Mouse (Mus musculus) left cerebral cortex, adult 8-10 months (tissue): ENCODE results near the gene Lamb3. TPM values are rescaled to one million over a fixed set of nuclear protein-coding genes. Genes with fewer than 3 reads are reported as not detected.

Experiments
- DNase-seq, 2 experiments: peaks; one replicate each; pipeline ENCODE4 v3.0.0; 2022; ENCODE audit warnings: low spot score in 2 of 2
- total RNA-seq, 4 experiments: library from RNA; stranded (reverse); gene quantifications; 2 replicates each; pipeline ENCODE4 v1.2.4; 2022

Lamb3 gene
- total RNA-seq, 4 experiments from 2014 or later, result 1.6 to 4.7 (median 2.1) TPM

- no peak for DNase-seq
Measured at GRCm38 (mm10) chr1:193336122-193337017, 128.9 kb downstream of the Lamb3 start.

DNA sequence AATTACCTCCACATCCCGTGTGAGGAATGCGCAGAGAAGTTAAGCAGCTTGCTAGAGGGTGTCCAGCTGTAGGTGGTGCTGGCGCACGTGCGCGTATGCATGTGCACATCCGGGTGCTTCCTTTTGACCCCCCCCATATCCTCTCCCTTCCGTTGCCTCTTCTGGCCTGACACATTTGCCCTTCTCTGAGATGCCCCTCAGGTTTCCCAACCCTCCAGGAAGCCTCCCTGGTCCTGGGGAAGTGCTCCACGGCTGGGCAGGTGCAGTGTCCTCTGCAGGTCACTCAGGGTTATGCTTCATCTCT lies 129.5 kb downstream of the Lamb3 start:
- DNase-seq, result no peak

GRCm38 (mm10) chr1:193337787-193338310 lies 130.3 kb downstream of the Lamb3 start:
- DNase-seq, result no peak

- peak in 1 of 2 experiments; percentile 83 for DNase-seq
Measured at GRCm38 (mm10) chr1:193338363-193338995, 131.0 kb downstream of the Lamb3 start.

DNA sequence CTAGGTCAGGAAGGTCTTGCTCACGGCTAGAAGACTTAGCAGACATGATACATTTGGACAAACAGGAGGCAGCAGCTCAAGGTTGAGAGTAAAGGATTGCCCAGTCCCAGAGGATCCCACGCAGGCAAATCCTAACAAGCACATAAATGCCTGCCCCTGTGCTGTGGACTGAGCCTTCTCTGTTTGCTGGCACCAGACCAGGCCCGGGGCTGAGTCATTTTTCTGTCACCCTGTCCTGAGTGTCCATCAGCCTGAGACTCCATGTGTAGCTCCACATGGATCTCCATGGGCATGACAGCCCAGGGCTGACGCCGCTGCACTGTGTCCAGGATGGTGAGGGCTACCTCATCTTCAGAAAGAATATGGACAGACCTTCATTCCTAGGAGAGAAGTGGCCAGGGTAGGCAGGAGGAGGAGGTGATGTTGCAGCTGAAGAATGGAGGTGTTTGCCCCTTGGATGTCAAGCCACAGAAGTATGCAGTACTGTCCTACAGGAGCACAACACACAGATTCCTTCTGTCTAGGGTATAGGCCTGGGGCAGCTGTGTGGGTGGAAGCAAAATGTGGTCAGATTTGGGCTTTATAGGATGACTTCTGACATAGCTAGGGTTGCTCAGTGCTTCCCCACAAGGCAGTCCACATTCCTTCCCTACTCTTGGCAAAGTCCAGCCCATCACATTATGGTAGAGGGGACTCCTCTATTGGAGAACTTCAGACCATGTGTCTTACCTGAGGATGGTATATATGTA lies 134.9 kb downstream of the Lamb3 start:
- no peak for DNase-seq

DNA sequence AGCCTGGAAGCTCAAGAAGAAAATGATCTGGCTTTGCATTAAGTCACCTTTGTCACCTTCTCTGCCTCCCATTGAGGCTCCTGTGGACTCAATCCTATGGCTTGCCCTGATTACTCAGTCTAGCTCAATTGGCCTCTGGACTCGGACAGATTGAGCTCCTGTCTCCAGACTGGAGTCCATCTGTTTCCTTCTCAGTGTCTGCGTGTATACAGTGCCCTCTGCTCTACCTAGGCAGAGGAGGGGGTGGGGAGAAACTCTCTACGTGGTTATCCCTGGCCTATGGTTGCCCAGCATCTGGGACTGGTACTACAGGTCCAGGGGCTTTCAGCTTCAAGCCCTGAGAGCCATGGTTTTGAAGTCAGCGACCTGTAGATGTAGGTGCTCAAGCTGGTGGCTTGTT lies 136.4 kb downstream of the Lamb3 start:
- no peak for DNase-seq

DNA sequence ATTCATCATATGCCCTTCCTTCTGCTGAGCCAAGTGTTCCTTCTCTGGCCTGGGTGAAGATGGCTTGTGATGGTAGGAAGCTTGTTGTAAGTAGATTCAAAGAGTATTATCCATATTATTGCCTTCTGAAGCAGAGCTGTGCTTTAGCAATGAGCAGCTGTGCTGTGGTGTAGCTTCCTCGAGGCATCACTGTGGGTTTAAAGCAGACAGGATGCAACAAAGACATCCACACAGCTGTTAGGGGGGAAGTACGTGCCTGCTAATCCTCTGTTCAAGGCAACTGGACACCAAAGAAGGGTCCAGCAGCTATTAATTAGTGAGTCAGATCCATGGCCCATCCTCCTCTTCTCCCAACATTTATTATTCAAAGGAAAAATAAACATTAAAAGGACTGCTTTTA lies 137.5 kb downstream of the Lamb3 start:
- no peak for DNase-seq

DNA sequence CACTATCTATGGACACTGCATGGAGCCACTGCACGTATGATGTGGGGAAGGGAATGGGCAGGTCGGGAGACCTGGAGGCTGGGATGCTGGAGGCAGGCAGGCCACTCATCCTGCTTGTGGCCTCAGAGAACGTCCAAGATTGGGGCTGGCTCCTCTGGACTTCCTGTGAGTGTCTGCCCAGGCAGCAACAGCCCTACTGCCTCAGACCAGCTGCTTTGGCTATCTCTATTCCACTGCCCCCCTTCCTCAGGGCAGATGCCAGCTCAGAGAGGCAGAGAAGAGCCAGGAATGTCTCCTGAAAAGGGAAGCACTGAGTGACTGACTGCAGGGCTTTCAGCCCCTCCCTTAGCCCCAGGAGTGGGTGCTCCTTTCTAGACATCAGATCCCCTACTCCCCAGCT lies 139.4 kb downstream of the Lamb3 start:
- no peak for DNase-seq

DNA sequence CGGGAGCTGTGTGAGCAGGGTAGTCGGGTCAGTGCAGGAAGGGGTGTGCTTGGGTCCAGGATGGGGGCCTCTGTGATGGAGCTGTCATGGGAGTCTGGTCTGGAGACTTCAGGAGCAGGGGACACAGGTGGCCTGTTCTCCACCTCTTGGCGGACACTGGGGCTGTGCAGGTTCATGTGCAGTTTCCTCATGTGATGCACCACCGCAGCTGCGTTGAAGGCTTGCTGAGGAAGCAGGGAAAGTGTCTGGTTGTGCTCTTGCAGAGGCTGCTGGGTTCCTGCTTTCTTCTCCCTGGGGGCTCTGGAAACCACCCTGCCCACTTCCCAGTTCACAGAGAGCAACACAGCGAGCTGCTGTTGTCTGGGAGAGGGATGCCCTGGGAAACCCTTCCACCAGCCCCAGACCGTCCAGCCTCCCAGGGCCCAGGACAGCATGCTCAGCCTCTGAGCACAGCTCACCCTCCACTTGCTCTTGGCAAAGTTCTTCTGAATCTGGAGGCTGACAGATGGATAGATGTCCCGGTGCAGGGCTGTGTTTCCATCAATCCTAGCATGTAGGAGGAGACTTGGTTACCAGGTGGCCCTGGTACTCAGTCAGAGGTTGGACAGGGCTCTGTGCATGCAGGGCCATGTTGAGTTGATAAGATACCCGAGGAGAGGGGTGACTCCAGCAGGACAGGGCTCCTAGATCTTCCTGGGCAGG lies 140.9 kb downstream of the Lamb3 start:
- no peak for DNase-seq

DNA sequence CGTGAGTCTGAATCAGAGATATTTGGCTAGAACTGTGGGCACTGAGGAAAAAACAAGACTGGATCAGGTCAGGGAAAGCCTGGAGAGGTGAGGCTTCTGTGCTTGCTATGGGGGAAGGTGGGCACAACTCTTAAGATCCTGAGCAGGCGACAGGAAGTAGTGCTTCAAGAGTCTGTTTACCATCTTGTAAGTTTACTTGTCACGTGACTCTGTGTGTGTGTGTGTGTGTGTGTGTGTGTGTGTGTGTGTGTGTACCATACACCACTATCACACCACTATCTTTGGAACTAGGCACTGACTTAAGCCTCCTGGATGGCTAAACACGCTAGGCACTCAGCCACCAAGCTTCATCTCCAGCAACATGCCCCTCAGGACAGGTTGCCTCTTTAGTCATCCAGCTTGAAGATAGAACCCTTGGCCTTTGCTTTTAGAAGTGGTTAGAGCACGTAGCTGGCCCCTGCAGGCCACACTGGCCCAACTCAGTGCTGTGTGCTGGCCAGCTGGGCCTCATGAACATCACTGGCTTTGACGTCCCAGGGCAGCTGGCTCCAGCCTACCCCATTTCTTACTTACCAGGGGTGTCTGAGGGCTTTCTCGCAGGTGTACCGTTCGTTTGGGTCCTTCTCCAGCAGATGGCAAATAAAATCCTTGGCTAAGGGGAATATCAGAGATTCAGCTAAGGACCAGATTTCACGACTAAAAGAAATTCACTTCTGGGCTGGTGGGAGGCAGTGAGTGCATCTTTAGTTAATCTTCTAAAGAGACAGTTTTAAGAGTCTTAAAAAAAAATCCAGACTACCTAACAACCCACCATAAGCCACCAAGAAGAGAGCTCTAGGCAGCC lies 142.4 kb downstream of the Lamb3 start:
- DNase-seq, result no peak

DNA sequence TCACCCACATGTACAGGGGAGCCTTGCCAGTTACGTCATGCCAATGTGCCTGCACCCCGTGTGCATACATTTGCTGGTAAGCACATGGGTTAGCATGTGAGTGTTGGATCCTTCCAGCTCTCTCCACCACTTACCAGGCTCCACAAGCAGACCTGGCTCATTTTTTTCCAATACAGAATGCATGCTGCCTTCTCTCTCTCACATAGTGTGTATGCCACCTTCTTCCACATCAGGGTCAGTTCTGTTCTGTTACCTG lies 143.0 kb downstream of the Lamb3 start:
- DNase-seq, result peak in 1 of 2 experiments; percentile 88

DNA sequence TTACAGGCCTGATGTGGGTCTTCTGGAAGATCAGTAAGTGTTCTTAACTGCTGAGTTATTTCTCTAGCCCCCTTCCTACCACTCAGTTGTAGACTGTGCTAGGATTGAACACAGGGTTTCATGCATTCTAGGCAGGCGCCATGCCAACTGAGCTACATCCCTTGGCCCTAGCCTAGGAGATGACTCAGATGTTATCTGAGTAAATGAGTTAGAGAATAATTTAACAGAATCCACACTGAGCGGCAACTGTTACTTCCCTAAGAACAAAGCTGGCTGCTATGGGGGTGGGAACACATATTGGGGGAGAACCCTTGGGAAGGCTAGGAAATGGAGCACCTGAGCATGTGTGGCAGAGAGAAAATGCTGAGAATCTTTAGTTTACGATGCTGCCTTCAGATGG lies 144.1 kb downstream of the Lamb3 start:
- DNase-seq, result peak in 1 of 2 experiments; percentile 71

DNA sequence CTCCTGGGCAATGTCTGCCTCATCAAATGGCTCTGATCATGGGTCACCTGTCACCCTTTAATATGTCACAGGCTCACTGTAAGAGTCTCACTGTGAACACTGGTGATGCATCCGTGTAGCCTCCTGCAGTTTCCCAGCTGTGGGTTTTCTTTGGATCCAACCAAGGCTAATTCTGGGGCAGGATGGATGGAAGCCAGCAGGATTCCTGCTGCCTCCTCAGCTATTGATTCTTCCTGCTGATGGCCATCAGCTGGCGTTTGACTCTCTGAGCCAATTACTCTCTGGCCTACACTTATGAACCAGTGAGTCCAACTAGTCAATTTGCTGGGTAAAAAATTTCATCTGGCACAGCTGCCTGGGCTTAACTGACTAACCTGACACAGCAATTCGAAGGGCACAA lies 151.7 kb downstream of the Lamb3 start:
- DNase-seq, result no peak

- DNase-seq, result no peak
Measured at GRCm38 (mm10) chr1:193361181-193361580, 153.7 kb downstream of the Lamb3 start.

DNA sequence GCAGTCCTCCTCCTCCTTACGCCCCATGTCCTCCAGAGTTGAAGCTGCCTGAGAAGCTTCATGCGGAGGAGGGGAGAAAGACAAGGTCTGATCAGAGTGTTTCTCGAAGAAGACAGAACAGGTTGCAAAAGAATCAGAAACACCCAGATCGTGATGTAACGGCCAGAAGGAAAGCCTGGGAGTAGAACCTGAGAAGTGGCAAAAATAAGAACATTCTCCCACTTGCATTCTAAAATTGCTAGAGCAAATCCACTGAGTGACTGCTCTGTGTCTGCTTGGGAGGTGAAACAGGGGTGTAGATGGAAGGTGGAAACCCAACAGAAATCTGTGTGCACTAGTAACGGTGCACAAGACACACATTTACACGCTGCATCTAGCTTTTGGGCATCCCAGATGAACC lies 154.6 kb downstream of the Lamb3 start:
- DNase-seq, result no peak

DNA sequence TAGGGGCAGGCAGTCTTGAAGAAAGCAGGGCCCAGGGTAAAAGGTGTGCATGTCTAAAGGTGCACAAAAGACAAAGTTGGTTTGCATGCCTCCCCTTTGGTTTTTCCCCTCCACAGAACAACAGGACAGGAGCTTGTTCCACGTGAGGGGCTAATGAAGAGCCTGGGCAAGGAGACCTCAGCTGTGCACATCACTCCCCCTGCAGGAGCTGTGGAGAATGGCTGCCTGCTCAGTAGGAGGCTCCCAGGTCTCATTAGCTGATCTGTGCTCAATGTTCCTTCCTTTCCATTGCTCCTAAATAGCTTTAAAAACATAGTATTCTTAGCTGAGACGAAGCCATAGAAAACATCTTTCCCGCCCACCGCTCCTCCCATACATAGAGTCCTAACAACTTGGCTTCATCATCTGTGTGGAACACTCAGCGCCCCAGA lies 156.3 kb downstream of the Lamb3 start:
- DNase-seq, result peak in 1 of 2 experiments; percentile 66

DNA sequence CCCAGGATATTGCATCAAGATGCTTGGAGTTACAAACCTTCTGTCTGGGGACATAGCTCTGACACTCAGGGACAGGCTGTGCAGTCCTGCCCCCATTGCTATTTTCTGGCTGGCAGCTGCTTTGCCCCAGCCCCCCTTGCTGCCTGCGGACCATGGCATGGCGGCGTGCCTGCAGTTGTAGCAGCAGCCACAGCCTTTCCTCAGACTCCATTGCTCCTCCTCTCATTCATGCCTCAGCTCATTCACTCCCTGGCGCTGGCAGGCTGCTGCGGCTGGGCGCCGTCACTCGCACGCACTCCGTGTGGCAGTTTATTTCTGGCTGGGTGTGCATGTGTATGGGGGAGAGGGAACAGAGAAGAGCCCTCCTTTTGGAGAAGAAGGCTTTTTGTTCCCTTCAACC lies 160.6 kb downstream of the Lamb3 start:
- peak in 1 of 2 experiments; percentile 70 for DNase-seq

DNA sequence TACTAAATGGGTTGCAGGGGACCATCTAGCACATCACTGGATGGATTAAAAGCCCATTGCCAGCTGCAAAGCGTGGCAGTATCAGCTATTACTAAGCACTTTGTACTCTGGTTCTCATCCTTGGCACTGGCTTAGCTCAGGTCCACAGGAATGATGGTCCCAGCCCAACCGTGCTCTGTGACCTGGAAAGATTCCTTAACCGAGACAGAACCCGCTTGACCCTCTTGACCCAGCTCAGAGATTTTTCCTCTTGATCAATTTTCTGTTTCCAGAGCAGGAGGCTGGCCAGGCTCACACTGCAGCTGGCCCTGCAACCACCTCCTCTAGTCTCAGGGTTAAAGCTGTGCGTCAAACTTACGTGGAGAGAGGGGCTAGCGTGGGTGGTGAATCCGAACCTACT lies 161.6 kb downstream of the Lamb3 start:
- DNase-seq, result no peak

DNA sequence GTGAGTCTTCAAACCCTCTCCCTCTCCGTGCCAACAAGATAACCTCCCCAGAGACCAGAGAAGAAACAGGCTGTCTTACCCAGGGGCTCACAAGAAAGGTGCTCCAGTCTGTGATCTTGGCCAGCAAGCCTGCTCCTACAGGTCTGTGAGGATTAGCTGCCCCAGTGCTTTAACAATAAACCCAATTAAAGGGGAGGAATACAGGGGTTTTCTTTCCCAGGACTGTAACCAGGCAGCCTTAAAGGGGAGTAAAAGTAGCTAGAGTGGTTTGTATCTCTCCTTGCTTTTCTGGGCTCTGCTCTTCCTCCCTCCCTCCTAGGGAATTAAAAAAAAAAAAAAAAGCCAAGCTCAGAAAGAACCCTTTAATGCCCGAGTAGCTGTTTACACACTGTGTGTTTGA lies 162.6 kb downstream of the Lamb3 start, which contains the start of gene Camk1g:
Camk1g (minus strand) TSS at position 203 of the 400 bp plus-strand sequence.
- DNase-seq, result no peak

- no peak for DNase-seq
Measured at GRCm38 (mm10) chr1:193373906-193374413, 166.5 kb downstream of the Lamb3 start.
